Mouse (Mus musculus) MEL (cell line): ENCODE measurements around the gene Tcf7. TPM values are rescaled to one million over a fixed set of nuclear protein-coding genes. Genes with fewer than 3 reads are reported as not detected.

ENCODE experiments used
- DNase-seq: peaks from one replicate; pipeline ENCODE4 v3.0.0; 2011; ENCODE audit warnings: low read depth, low spot score
- H3K27ac ChIP-seq: 2 replicates; pipeline ENCODE4 v1.5.1; 2012; ENCODE audit warnings: low read depth, mild to moderate bottlenecking, control low read depth, low read length, moderate library complexity; ENCODE audit not compliant: control insufficient read depth
- H3K27me3 ChIP-seq, 2 experiments: fragments of 150-350 bp in 1 of 2; sonication (generic) in 1 of 2; 2 replicates each; pipeline ENCODE4 v1.6.1; 2012; ENCODE audit warnings: low read length in 2 of 2, mild to moderate bottlenecking in 2 of 2, improper control_type of control experiment in 1 of 2, moderate library complexity in 1 of 2; ENCODE audit not compliant: insufficient read depth in 2 of 2, control insufficient read depth in 1 of 2
- H3K36me3 ChIP-seq, 2 experiments: 2 replicates each; pipeline ENCODE4 v1.6.1; 2012 to 2014; ENCODE audit warnings: low read length in 2 of 2, improper control_type of control experiment in 1 of 2, inconsistent platforms in 1 of 2, mild to moderate bottlenecking in 1 of 2; ENCODE audit not compliant: insufficient read depth in 2 of 2, control insufficient read depth in 1 of 2
- H3K4me1 ChIP-seq, 2 experiments: fragments of 150-350 bp in 1 of 2; sonication (generic) in 1 of 2; 2 replicates each; pipeline ENCODE4 v1.6.1; 2012; ENCODE audit warnings: low read length in 2 of 2, improper control_type of control experiment in 1 of 2, mild to moderate bottlenecking in 1 of 2; ENCODE audit not compliant: insufficient read depth in 2 of 2, control insufficient read depth in 1 of 2
- H3K4me3 ChIP-seq, 2 experiments: fragments of 150-350 bp in 1 of 2; sonication (generic) in 1 of 2; 2 replicates each; pipeline ENCODE4 v1.5.1; 2012; ENCODE audit warnings: low read depth in 2 of 2, low read length in 2 of 2, mild to moderate bottlenecking in 2 of 2, moderate library complexity in 2 of 2, control low read depth in 1 of 2, improper control_type of control experiment in 1 of 2; ENCODE audit not compliant: control insufficient read depth in 1 of 2, insufficient read depth in 1 of 2
- H3K79me2 ChIP-seq: 2 replicates; pipeline ENCODE4 v1.6.1; 2012; ENCODE audit warnings: mild to moderate bottlenecking, low read length, moderate library complexity; ENCODE audit not compliant: control insufficient read depth, poor library complexity, insufficient read depth
- H3K9ac ChIP-seq: 2 replicates; pipeline ENCODE4 v1.6.1; 2012; ENCODE audit warnings: low read depth, mild to moderate bottlenecking, control low read depth, low read length, moderate library complexity; ENCODE audit not compliant: control insufficient read depth, poor library complexity, severe bottlenecking
- H3K9me3 ChIP-seq: fragments of 150-350 bp; sonication (generic); replicated peaks from 2 replicates; pipeline ENCODE4 v1.6.1; 2012; ENCODE audit warnings: mild to moderate bottlenecking, low read length, improper control_type of control experiment, moderate library complexity; ENCODE audit not compliant: insufficient read depth
- CTCF ChIP-seq, 3 experiments: IDR thresholded peaks in 2 of 3; conservative IDR thresholded peaks in 1 of 3; 2 replicates each; pipeline ENCODE4 v1.5.1; 2011 to 2012; ENCODE audit warnings: low read length in 3 of 3, low read depth in 2 of 3, mild to moderate bottlenecking in 2 of 3, improper control_type of control experiment in 1 of 3, inconsistent platforms in 1 of 3, mixed read lengths in 1 of 3, moderate library complexity in 1 of 3; ENCODE audit not compliant: control insufficient read depth in 1 of 3, insufficient read depth in 1 of 3, poor library complexity in 1 of 3, severe bottlenecking in 1 of 3
- ELF1 ChIP-seq: IDR thresholded peaks from 2 replicates; pipeline ENCODE4 v1.6.1; 2014; ENCODE audit warnings: low read depth, mild to moderate bottlenecking, inconsistent platforms, low read length, improper control_type of control experiment, moderate library complexity
- EP300 ChIP-seq, 2 experiments: IDR thresholded peaks; 2 replicates each; pipeline ENCODE4 v1.6.1; 2011; ENCODE audit warnings: improper control_type of control experiment in 2 of 2, low read length in 2 of 2, low read depth in 1 of 2, mild to moderate bottlenecking in 1 of 2
- GATA1 ChIP-seq: IDR thresholded peaks from 2 replicates; pipeline ENCODE4 v1.6.1; 2011; ENCODE audit warnings: low read depth, low read length, improper control_type of control experiment
- MAZ ChIP-seq: IDR thresholded peaks from 2 replicates; pipeline ENCODE4 v1.6.1; 2012; ENCODE audit warnings: low read depth, mild to moderate bottlenecking, inconsistent platforms, low read length, improper control_type of control experiment
- MYC ChIP-seq: IDR thresholded peaks from 2 replicates; pipeline ENCODE4 v1.6.1; 2011; ENCODE audit warnings: low read depth, mild to moderate bottlenecking, low read length, improper control_type of control experiment, moderate library complexity
- NELFE ChIP-seq: IDR thresholded peaks from 2 replicates; pipeline ENCODE4 v1.6.1; 2011; ENCODE audit warnings: low read depth, low read length, improper control_type of control experiment
- SIN3A ChIP-seq: IDR thresholded peaks from 2 replicates; pipeline ENCODE4 v1.6.1; 2012; ENCODE audit warnings: low read length, improper control_type of control experiment, inconsistent platforms
- TAL1 ChIP-seq: IDR thresholded peaks from 2 replicates; pipeline ENCODE4 v1.6.1; 2012; ENCODE audit warnings: mild to moderate bottlenecking, inconsistent platforms, low read length, moderate library complexity, mixed read lengths
- TBP ChIP-seq: IDR thresholded peaks from 2 replicates; pipeline ENCODE4 v1.8.0; 2011; ENCODE audit warnings: low read depth, low read length, improper control_type of control experiment
- TCF12 ChIP-seq: IDR thresholded peaks from 2 replicates; pipeline ENCODE4 v1.6.1; 2014; ENCODE audit warnings: low read depth, mild to moderate bottlenecking, inconsistent platforms, low read length, improper control_type of control experiment, moderate library complexity
- ZNF384 ChIP-seq: IDR thresholded peaks from 2 replicates; pipeline ENCODE4 v1.6.1; 2012; ENCODE audit warnings: low read depth, mild to moderate bottlenecking, inconsistent platforms, low read length, improper control_type of control experiment
- polyA plus RNA-seq, 2 experiments: library from polyadenylated mRNA; stranded (reverse) in 1 of 2; unstranded in 1 of 2; fragments of >175 nt in 1 of 2; fragments of >200 nt in 1 of 2; gene quantifications; 2 replicates each; pipeline versions ENCODE4 v1.2.1 to v1.2.4; 2012; ENCODE audit warnings: low replicate concordance in 2 of 2, low read depth in 1 of 2; ENCODE audit not compliant: insufficient read length in 2 of 2, insufficient read depth in 1 of 2, missing spikeins in 1 of 2
- total RNA-seq: library from RNA; depleted of rRNA; stranded (reverse); fragments of 300-350 nt; gene quantifications from 2 replicates; pipeline ENCODE4 v1.2.3, GENCODE M21; 2012

Gene Tcf7
- total and polyA plus RNA-seq, 3 experiments = 0.12 to 2.3 TPM; not detected in 1

GRCm38 (mm10) chr11:52268104-52268835 lies 14.5 kb downstream of the Tcf7 start:
- no peaks in the 10 kb centered on the region for H3K9me3 ChIP-seq
- TF ChIP-seq EP300 (IDR thresholded peaks at IDR 0.05; ENCODE audit: low read depth in 1 of 2, low read length in 2 of 2) (no peak), MAZ (no peak), GATA1 (no peak), SIN3A (no peak), MYC (no peak), TCF12 (no peak)
- TF ChIP-seq, all 39 proteins: peak for 0
- Histone ChIP-seq H3K27ac (no peak overlapping the region), H3K79me2 (no peaks in the 10 kb centered on the region), H3K9ac (no peak overlapping the region), H3K36me3 (no peaks in the 10 kb centered on the region), H3K4me1 (no peaks in the 10 kb centered on the region), H3K4me3 (no peak overlapping the region), H3K27me3 (no peaks in the 10 kb centered on the region)
- no peak for DNase-seq

DNA sequence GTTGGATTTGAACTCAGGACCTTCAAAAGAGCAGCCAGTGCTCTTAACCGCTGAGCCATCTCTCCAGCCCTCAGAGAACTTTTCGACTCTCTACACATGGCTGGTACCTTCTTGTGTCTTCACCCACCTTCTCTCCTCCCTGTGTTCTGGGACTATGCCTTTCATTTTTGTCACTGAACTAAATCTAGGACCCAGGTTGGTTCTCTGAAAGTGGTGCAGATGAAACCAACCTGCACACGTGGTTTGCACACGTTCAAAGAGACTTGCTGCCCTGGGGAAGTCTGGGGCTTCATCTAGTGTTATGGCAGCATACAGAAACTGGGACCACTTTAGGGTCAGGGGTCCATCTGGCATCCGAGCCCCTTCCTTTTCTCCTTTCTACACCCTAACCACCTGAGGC lies 15.5 kb downstream of the Tcf7 start:
- Histone ChIP-seq H3K4me1 (no peaks in the 10 kb centered on the region), H3K79me2 (no peaks in the 10 kb centered on the region), H3K4me3 (no peak overlapping the region), H3K36me3 (no peaks in the 10 kb centered on the region), H3K27ac (no peak overlapping the region), H3K27me3 (no peaks in the 10 kb centered on the region), H3K9ac (no peak overlapping the region)
- no peak for DNase-seq
- TF ChIP-seq NELFE (no peak), MYC (no peak), ZNF384 (no peak), CTCF (IDR thresholded peaks at IDR 0.05 in 2 of 3, conservative IDR thresholded peaks at IDR 0.05 in 1 of 3; ENCODE audit: control insufficient read depth in 1 of 3, insufficient read depth in 1 of 3, low read depth in 2 of 3, low read length in 3 of 3, poor library complexity in 1 of 3, severe bottlenecking in 1 of 3) (no peak), TAL1 (no peak), TBP (peak; percentile 58; the same call in 1 of the 2 replicates)
- TF ChIP-seq, all 39 proteins: peak for 1
- H3K9me3 ChIP-seq = no peaks in the 10 kb centered on the region

DNA sequence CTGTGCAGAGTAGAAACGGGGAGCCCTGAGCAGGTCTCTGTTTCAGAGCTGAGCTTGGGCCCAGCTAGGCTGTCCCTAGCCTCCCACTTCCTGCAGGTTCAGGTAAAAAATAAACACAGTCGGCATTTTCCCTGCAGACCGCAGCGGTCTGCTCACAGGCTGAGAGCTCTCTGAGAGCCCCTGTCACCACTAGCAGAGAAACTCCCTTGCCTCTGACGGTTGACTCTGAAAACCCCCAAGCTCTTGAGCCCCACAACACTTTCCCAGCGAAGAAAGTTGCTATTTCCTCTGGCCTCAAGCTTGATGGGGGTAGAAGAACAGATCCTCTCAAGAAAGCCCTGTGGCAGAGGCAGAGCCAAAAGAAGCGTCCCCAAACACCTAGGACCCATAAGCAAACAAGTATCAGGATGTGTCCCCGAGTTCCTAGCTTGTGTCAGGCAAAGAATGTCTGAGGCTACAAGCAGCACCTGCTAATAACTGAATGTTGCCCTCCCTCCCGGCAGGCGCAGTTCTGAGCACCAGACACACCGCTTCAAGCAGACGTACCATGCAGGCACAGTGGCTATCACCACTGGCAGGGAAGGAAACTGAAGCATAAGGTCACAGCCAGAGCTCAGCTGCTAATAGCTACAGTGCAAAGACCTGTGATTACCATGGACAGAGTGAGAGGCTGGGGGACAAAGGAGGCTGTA lies 17.1 kb downstream of the Tcf7 start:
- Histone ChIP-seq H3K27me3 (no peaks in the 10 kb centered on the region), H3K4me3 (no peak overlapping the region), H3K4me1 (peaks cover 3 to 9% of the 10 kb centered on the region in 2 experiments), H3K9me3 (no peaks in the 10 kb centered on the region), H3K79me2 (no peaks in the 10 kb centered on the region), H3K27ac (no peak overlapping the region), H3K36me3 (no peaks in the 10 kb centered on the region; a peak in 1 of 4 replicates), H3K9ac (no peak overlapping the region)
- no peak for TF ChIP-seq ELF1
- TF ChIP-seq TBP = no peak
- DNase-seq = no peak
